Mouse (Mus musculus): Measurements from ENCODE around the gene Tpsab1. TPM values are rescaled to one million over a fixed set of nuclear protein-coding genes. Genes with fewer than 3 reads are reported as not detected.

The Tpsab1 gene
- polyA plus RNA-seq (2017; shearing (Covaris generic)) = not detected

GRCm38 (mm10) chr17:25345462-25345861, at the start of gene Tpsab1:
TSS of gene Tpsab1 (minus strand) at chr17:25345562.

GRCm38 (mm10) chr17:25368973-25369372, 23.6 kb upstream of the Tpsab1 start, which contains the start of gene Tpsg1:
TSS of gene Tpsg1 (plus strand) at chr17:25369273.

GRCm38 (mm10) chr17:25366005-25366404, 20.6 kb upstream of the Tpsab1 start, which contains the start of gene Tpsb2:
TSS of gene Tpsb2 (plus strand) at chr17:25366305.

GRCm38 (mm10) chr17:25318354-25318753, 27.0 kb downstream of the Tpsab1 start, which contains the start of gene Prss29:
TSS of gene Prss29 (plus strand) at chr17:25318654.

DNA sequence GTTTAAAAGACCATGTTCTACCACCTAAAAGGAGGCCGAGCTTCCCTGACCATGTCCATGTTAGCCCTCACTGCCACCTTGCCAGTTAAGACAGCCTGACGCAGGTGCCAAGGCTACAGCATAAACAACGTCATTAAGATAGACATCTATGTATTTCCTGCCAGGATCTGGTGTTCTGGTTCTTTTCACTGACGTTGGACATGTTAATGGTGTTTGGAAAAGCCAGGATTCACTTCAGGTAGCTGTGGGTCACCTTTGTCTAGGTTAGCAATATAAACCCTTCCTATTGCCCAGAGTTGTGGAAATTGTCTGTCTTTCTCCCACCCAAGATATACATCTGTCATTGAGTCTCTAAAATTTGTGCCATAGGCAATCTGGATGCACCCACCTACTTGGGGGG, 37.0 kb downstream of the Tpsab1 start, which contains the start of gene Prss28:
Gene Prss28 (plus strand): TSS at position 301 of the 400 bp plus-strand sequence.

GRCm38 (mm10) chr17:25298094-25298493, 47.3 kb downstream of the Tpsab1 start, which contains the start of gene Prss34:
TSS of gene Prss34 (plus strand) at chr17:25298394.

Other genes starting within 250 kb of the Tpsab1 start
- 32.2 TPM for gene Telo2, start 229.6 kb downstream of the Tpsab1 start, polyA plus RNA-seq (2017; shearing (Covaris generic))
- not detected for gene Ptx4, start 224.8 kb downstream of the Tpsab1 start, polyA plus RNA-seq (2017; shearing (Covaris generic))
- 49.3 TPM for gene Clcn7, start 212.2 kb downstream of the Tpsab1 start, polyA plus RNA-seq (2017; shearing (Covaris generic))
- not detected for gene Ccdc154, start 183.1 kb downstream of the Tpsab1 start, polyA plus RNA-seq (2017; shearing (Covaris generic))
- gene Gm38655, start 170.1 kb downstream of the Tpsab1 start, polyA plus RNA-seq (2017; shearing (Covaris generic)) = not detected
- gene BC003965, start 161.0 kb downstream of the Tpsab1 start, polyA plus RNA-seq (2017; shearing (Covaris generic)) = 30.9 TPM
- 51.0 TPM for gene Unkl, start 157.2 kb downstream of the Tpsab1 start, polyA plus RNA-seq (2017; shearing (Covaris generic))
- gene Gnptg, start 105.4 kb downstream of the Tpsab1 start, polyA plus RNA-seq (2017; shearing (Covaris generic)) = 107 TPM
- 53.4 TPM for gene Tsr3, start 105.4 kb downstream of the Tpsab1 start, polyA plus RNA-seq (2017; shearing (Covaris generic))
- 69.0 TPM for gene Baiap3, start 89.2 kb downstream of the Tpsab1 start, polyA plus RNA-seq (2017; shearing (Covaris generic))
- 592 TPM for gene Ube2i, start 70.9 kb downstream of the Tpsab1 start, polyA plus RNA-seq (2017; shearing (Covaris generic))
- not detected for gene Prss34, start 47.2 kb downstream of the Tpsab1 start, polyA plus RNA-seq (2017; shearing (Covaris generic))
- gene Prss28, start 36.9 kb downstream of the Tpsab1 start, polyA plus RNA-seq (2017; shearing (Covaris generic)) = not detected
- gene Prss29, start 26.9 kb downstream of the Tpsab1 start, polyA plus RNA-seq (2017; shearing (Covaris generic)) = not detected
- gene Tpsb2, start 20.7 kb upstream of the Tpsab1 start, polyA plus RNA-seq (2017; shearing (Covaris generic)) = not detected
- not detected for gene Tpsg1, start 23.7 kb upstream of the Tpsab1 start, polyA plus RNA-seq (2017; shearing (Covaris generic))
- gene Cacna1h, start 88.2 kb upstream of the Tpsab1 start, polyA plus RNA-seq (2017; shearing (Covaris generic)) = not detected
- gene Tekt4, start 109.1 kb upstream of the Tpsab1 start, polyA plus RNA-seq (2017; shearing (Covaris generic)) = not detected
- not detected for gene Sstr5, start 151.7 kb upstream of the Tpsab1 start, polyA plus RNA-seq (2017; shearing (Covaris generic))
- gene Sox8, start 225.1 kb upstream of the Tpsab1 start, polyA plus RNA-seq (2017; shearing (Covaris generic)) = not detected
- gene Lmf1, start 233.5 kb upstream of the Tpsab1 start, polyA plus RNA-seq (2017; shearing (Covaris generic)) = 27.7 TPM

All from inflammation-experienced regulatory T-cells, adult 16 weeks (primary cell).